In genomic region chr11:20671789-20672392, GRCm38 (mm10) we compare ENCODE assay signal across 10 mouse cellular contexts.
DNase-seq lines count a peak whose midpoint lies in the region; ATAC-seq and TF ChIP-seq lines count a peak whose summit lies in the region.
"Had no signal": no experiment of that assay in that cellular context is flagged by ENCODE, and none has a peak within 500 bp of the region (broad histone marks: within the 10 kb centered on the region; RNA-seq: fewer than 3 reads in every experiment).

No protein-coding gene starts in this region.

- ATAC-seq in embryonic facial prominence, embryonic 11.5 days (replicated peaks; ENCODE audit: insufficient number of reproducible peaks, low FRiP score, low TSS enrichment, low read depth) = no peak
- peak; percentile 42; the same call in 1 of the 2 replicates for ATAC-seq in granulocyte monocyte progenitor cell, adult 5-6 weeks (replicated peaks; ENCODE audit: poor library complexity, severe bottlenecking)
- ATAC-seq: CD4-positive, CD25-positive, alpha-beta regulatory T cell, adult 4 months had no signal

- no peaks in the 10 kb centered on the region for H3K79me2 ChIP-seq in CH12.LX (replicated peaks; ENCODE audit: control insufficient read depth, extremely low read depth, insufficient read depth, poor library complexity, severe bottlenecking)

- H3K9me3 ChIP-seq in embryonic facial prominence, embryonic 11.5 days (replicated peaks; ENCODE audit: control insufficient read depth, low read length) = no peaks in the 10 kb centered on the region
- H3K9me3 ChIP-seq in embryonic facial prominence, embryonic 10.5 days = no peaks in the 10 kb centered on the region
- no peaks in the 10 kb centered on the region for H3K9me3 ChIP-seq in CH12.LX (replicated peaks; ENCODE audit: low read length)
- H3K9me3 ChIP-seq: stomach, embryonic 15.5 days had no signal

- dilution Hi-C loops in CH12.LX (cut with MboI; ENCODE audit: extremely low pct_ligation_motif_present, extremely low pct_unique_long_range_greater_than_20kb, low sequenced_read_pairs) = no loop called here

- H3K27ac ChIP-seq in embryonic facial prominence, embryonic 11.5 days (replicated peaks; ENCODE audit: low read depth, low read length) = no peak overlapping the region
- no peak overlapping the region for H3K27ac ChIP-seq in embryonic facial prominence, embryonic 10.5 days (replicated peaks)
- H3K27ac ChIP-seq in CH12.LX (ENCODE audit: insufficient read depth, low read depth) = no peak overlapping the region
- H3K27ac ChIP-seq: stomach, embryonic 15.5 days had no signal

- no peak overlapping the region; the same call in 1 of the 2 replicates for H3K4me2 ChIP-seq in embryonic facial prominence, embryonic 11.5 days (ENCODE audit: low read depth, low read length)
- no peak overlapping the region for H3K4me2 ChIP-seq in CH12.LX (ENCODE audit: insufficient read depth, low read depth, poor library complexity, severe bottlenecking)
- H3K4me2 ChIP-seq: stomach, embryonic 15.5 days had no signal

- TF ChIP-seq RAD21 in CH12.LX (IDR thresholded peaks at IDR 0.05; ENCODE audit: low read depth, low read length) = peak; percentile 29

- in situ Hi-C loops in CH12.LX (cut with MboI; ENCODE audit: low pct_ligation_motif_present, low pct_unique_long_range_greater_than_20kb, low sequenced_read_pairs) = no loop called here

- H3K4me1 ChIP-seq in embryonic facial prominence, embryonic 11.5 days (ENCODE audit: control insufficient read depth, insufficient read depth, low read length) = no peaks in the 10 kb centered on the region
- peaks cover 10% of the 10 kb centered on the region for H3K4me1 ChIP-seq in embryonic facial prominence, embryonic 10.5 days
- peaks cover 2 to 21% of the 10 kb centered on the region in 2 experiments; a peak in 3 of 4 replicates for H3K4me1 ChIP-seq in CH12.LX (ENCODE audit: control insufficient read depth in 1 of 2, insufficient read depth in 2 of 2)
- H3K4me1 ChIP-seq: stomach, embryonic 15.5 days had no signal

- TF ChIP-seq CTCF in CH12.LX (conservative IDR thresholded peaks at IDR 0.05 in 1 of 2, IDR thresholded peaks at IDR 0.05 in 1 of 2; ENCODE audit: low read depth in 2 of 2, low read length in 2 of 2) = peak in 1 of 2 experiments; percentile 52; a peak in 2 of 4 replicates

- TF ChIP-seq EP300 in CH12.LX (IDR thresholded peaks at IDR 0.05; ENCODE audit: low read length) = no peak

- no peaks in the 10 kb centered on the region for H3K27me3 ChIP-seq in embryonic facial prominence, embryonic 11.5 days (ENCODE audit: control insufficient read depth, insufficient read depth, low read length)
- H3K27me3 ChIP-seq in embryonic facial prominence, embryonic 10.5 days (replicated peaks; ENCODE audit: low read depth, poor library complexity, severe bottlenecking) = no peaks in the 10 kb centered on the region
- no peaks in the 10 kb centered on the region for H3K27me3 ChIP-seq in CH12.LX (replicated peaks)
- H3K27me3 ChIP-seq: stomach, embryonic 15.5 days had no signal

- no peak for TF ChIP-seq POLR2A in CH12.LX (IDR thresholded peaks at IDR 0.05; ENCODE audit: low read depth, low read length)

- 57% methylated on average over 6 of the region's 6 CpGs for WGBS in embryonic facial prominence, embryonic 11.5 days
- 52% methylated on average over 6 of the region's 6 CpGs for WGBS in embryonic facial prominence, embryonic 10.5 days

- H3K4me3 ChIP-seq in embryonic facial prominence, embryonic 11.5 days (ENCODE audit: low read depth, low read length) = no peak overlapping the region
- H3K4me3 ChIP-seq in embryonic facial prominence, embryonic 10.5 days = no peak overlapping the region
- no peak overlapping the region for H3K4me3 ChIP-seq in CH12.LX (replicated peaks in 1 of 3; ENCODE audit: low read depth in 2 of 3, low read length in 2 of 3, poor library complexity in 1 of 3)
- H3K4me3 ChIP-seq: stomach, embryonic 15.5 days had no signal

- H3K9ac ChIP-seq in embryonic facial prominence, embryonic 11.5 days (replicated peaks; ENCODE audit: low read length) = 0 out of 2 replicates have a peak overlapping the region, but pooled peaks have one; percentile 9
- no peak overlapping the region for H3K9ac ChIP-seq in CH12.LX (ENCODE audit: insufficient read depth, low read depth)
- H3K9ac ChIP-seq: stomach, embryonic 15.5 days had no signal

- no peak for DNase-seq in embryonic facial prominence, embryonic 11.5 days (ENCODE audit: low spot score)
- DNase-seq in embryonic facial prominence, embryonic 10.5 days (ENCODE audit: low spot score) = no peak
- DNase-seq in kidney, postnatal 10 days = peak; percentile 41
- no peak for DNase-seq in kidney, adult 8-10 months
- DNase-seq in CH12.LX (ENCODE audit: extremely low read depth) = no peak
- no peak for DNase-seq in spleen, postnatal 4 days (ENCODE audit: low spot score in 2 of 2)
- DNase-seq in frontal cortex, postnatal 36 days (ENCODE audit: low spot score in 2 of 2) = no peak

- H3K36me3 ChIP-seq in embryonic facial prominence, embryonic 11.5 days (replicated peaks; ENCODE audit: control insufficient read depth, insufficient read depth, low read depth, low read length) = no peaks in the 10 kb centered on the region
- no peaks in the 10 kb centered on the region for H3K36me3 ChIP-seq in embryonic facial prominence, embryonic 10.5 days (replicated peaks)
- no peaks in the 10 kb centered on the region for H3K36me3 ChIP-seq in CH12.LX (replicated peaks in 1 of 2; ENCODE audit: control insufficient read depth in 1 of 2, insufficient read depth in 1 of 2, low read length in 1 of 2)
- H3K36me3 ChIP-seq: stomach, embryonic 15.5 days had no signal

TF ChIP-seq in CH12.LX, 34 proteins besides CTCF, POLR2A, EP300 and RAD21:
- peak; percentile 28; the same call in 1 of the 2 replicates for TF ChIP-seq SMC3 (IDR thresholded peaks at IDR 0.05; ENCODE audit: low read depth, low read length)
- no peak for TF ChIP-seq ZC3H11A (IDR thresholded peaks at IDR 0.05; ENCODE audit: low read depth, low read length)
- TF ChIP-seq MXI1 (IDR thresholded peaks at IDR 0.05; ENCODE audit: low read depth, low read length) = no peak
